Mouse (Mus musculus) kidney, embryonic 15.5 days (tissue): Measurements from ENCODE around the gene Catsperg1. TPM values are rescaled to one million over a fixed set of nuclear protein-coding genes. Genes with fewer than 3 reads are reported as not detected.

Experiments used
- ATAC-seq: fragments of 200-750 bp; cut with Nextera tagmentation; replicated peaks from 2 replicates; pipeline ENCODE4 v1.8.0; 2017; ENCODE audit warnings: moderate TSS enrichment; ENCODE audit not compliant: low FRiP score
- H3K27ac ChIP-seq: fragments of 300-500 bp; sonication (generic); 2 replicates; pipeline ENCODE4 v1.5.1; 2015; ENCODE audit warnings: mild to moderate bottlenecking, inconsistent platforms
- H3K27me3 ChIP-seq: fragments of 300-500 bp; sonication (generic); 2 replicates; pipeline ENCODE4 v1.6.1; 2015; ENCODE audit warnings: inconsistent platforms
- H3K36me3 ChIP-seq: fragments of 300-500 bp; sonication (generic); 2 replicates; pipeline ENCODE4 v1.6.1; 2015; ENCODE audit warnings: inconsistent platforms
- H3K4me1 ChIP-seq: fragments of 300-500 bp; sonication (generic); 2 replicates; pipeline ENCODE4 v1.6.1; 2015; ENCODE audit warnings: inconsistent platforms
- H3K4me2 ChIP-seq: fragments of 300-500 bp; sonication (generic); 2 replicates; pipeline ENCODE4 v1.6.1; 2015; ENCODE audit warnings: moderate library complexity, mild to moderate bottlenecking, inconsistent platforms
- H3K4me3 ChIP-seq: fragments of 300-500 bp; sonication (generic); replicated peaks from 2 replicates; pipeline ENCODE4 v1.5.1; 2015; ENCODE audit warnings: mild to moderate bottlenecking, inconsistent platforms
- H3K9ac ChIP-seq: fragments of 300-500 bp; sonication (generic); 2 replicates; pipeline ENCODE4 v1.6.1; 2015; ENCODE audit warnings: mild to moderate bottlenecking, inconsistent platforms
- H3K9me3 ChIP-seq: fragments of 300-500 bp; sonication (generic); replicated peaks from 2 replicates; pipeline ENCODE4 v1.6.1; 2016; ENCODE audit warnings: inconsistent platforms
- WGBS: fragments of 180-500 bp; shearing (Covaris S2); methylation state at CpG from one replicate; pipeline ENCODE4 v1.1.7; 2015; ENCODE audit warnings: mixed read lengths; 5-methylcytosine and 5-hydroxymethylcytosine counted together
- polyA plus RNA-seq: library from polyadenylated mRNA; unstranded; fragments of >200 nt; fragmentation: Nextera tagmentation; extraction: Ambion mirVana; gene quantifications from 2 replicates; pipeline ENCODE4 v1.2.1, GENCODE M21; 2015

Catsperg1 gene
- polyA plus RNA-seq, 1 experiment from 2014 or later: 0.96 TPM

GRCm38 (mm10) chr7:29168121-29168695 lies 45.6 kb downstream of the Catsperg1 start:
- no peak for ATAC-seq
- 6% methylated on average over 10 of the region's 10 CpGs for WGBS

DNA sequence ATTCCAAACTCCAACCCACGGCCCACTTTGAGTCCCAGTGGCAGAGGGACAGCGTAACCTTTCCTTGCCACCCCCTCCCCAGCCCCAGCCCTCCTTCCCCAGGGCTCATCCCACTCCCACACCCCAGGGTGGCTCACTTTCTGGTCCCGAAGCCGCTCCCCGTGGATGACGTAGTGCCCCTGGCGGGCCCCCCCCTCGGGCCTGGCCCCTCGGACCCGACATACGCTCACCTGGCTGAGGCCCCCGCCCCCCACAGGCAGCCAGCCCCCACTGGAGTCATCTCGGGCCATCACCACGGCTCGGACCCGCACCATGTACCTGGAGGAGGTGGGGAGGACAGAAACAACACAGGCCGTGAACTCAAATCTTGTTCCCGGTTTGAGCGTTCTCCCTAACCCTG lies 46.2 kb downstream of the Catsperg1 start:
- no peaks in the 10 kb centered on the region for H3K9me3 ChIP-seq
- H3K27ac ChIP-seq: no peak overlapping the region
- H3K4me1 ChIP-seq: peaks cover 54% of the 10 kb centered on the region
- peak overlapping the region; percentile 21; the same call in 1 of the 2 replicates for H3K9ac ChIP-seq
- peak overlapping the region; percentile 92 for H3K4me2 ChIP-seq
- peaks cover 4% of the 10 kb centered on the region for H3K36me3 ChIP-seq
- peaks cover 22% of the 10 kb centered on the region for H3K27me3 ChIP-seq
- ATAC-seq: no peak
- peak overlapping the region; percentile 76 for H3K4me3 ChIP-seq
- 21% methylated on average over 19 of the region's 19 CpGs for WGBS

More at GRCm38 (mm10) chr7:29168121-29168695, 45.6 kb downstream of the Catsperg1 start:
- peak overlapping the region; percentile 76 for H3K4me3 ChIP-seq
- peak overlapping the region; percentile 60 for H3K9ac ChIP-seq
- H3K36me3 ChIP-seq: peaks cover 10% of the 10 kb centered on the region
- peaks cover 28% of the 10 kb centered on the region for H3K27me3 ChIP-seq
- H3K27ac ChIP-seq: peak overlapping the region; percentile 93; the same call in 1 of the 2 replicates
- peak overlapping the region; percentile 92 for H3K4me2 ChIP-seq
- H3K9me3 ChIP-seq: no peaks in the 10 kb centered on the region
- peaks cover 54% of the 10 kb centered on the region for H3K4me1 ChIP-seq

DNA sequence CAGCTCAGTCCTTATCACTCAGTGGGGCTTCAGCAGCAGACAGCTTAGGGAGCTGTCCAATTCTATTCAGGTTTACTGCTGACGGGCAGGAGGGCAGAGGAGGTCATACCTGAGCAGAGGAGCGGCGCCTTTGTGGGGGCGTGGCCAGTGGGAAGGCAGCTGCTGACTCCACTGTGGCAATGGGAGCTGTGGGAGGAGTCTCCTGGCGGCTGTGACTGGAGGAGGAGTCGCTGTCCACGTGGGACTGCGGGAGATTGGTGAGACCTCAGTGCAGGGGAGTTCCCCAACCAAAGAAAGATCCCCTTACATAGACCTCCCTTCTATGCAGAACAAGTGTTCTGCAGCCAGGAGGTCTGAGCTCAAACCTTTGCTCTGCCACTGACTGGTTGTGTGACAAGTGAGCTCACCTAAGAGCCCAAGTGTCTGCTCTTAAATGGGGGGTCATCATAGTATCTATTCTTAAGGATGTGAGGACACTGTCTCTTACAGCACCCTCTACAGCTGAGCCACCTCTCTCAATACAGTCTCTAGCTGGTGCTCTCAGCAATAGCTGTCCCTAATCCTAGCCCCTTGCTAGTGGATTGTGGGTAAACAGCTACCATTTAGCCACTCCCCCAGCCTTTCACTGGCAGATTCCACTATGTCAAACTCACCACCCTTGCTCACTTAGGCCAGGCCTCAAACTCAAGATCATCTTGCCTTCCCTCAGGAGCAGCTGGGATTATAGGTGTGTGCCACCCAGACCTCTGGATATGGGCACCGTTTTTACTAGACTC lies 50.9 kb downstream of the Catsperg1 start:
- Histone ChIP-seq H3K36me3 (peaks cover 18% of the 10 kb centered on the region), H3K4me2 (peak overlapping the region; percentile 22), H3K4me3 (no peak overlapping the region), H3K27me3 (peaks cover 27% of the 10 kb centered on the region), H3K9ac (no peak overlapping the region), H3K9me3 (no peaks in the 10 kb centered on the region), H3K27ac (no peak overlapping the region), H3K4me1 (peaks cover 15% of the 10 kb centered on the region)
- 16% methylated on average over 9 of the region's 9 CpGs for WGBS
- peak; percentile 79 for ATAC-seq

- 74% methylated on average over 5 of the region's 5 CpGs for WGBS
- Histone ChIP-seq H3K4me1 (peaks cover 11% of the 10 kb centered on the region), H3K9me3 (no peaks in the 10 kb centered on the region), H3K4me3 (no peak overlapping the region), H3K9ac (no peak overlapping the region), H3K27me3 (peaks cover 29% of the 10 kb centered on the region), H3K4me2 (no peak overlapping the region; the same call in 1 of the 2 replicates), H3K36me3 (peaks cover 18% of the 10 kb centered on the region), H3K27ac (no peak overlapping the region)
- ATAC-seq: no peak
Measured at GRCm38 (mm10) chr7:29162294-29162693, 51.5 kb downstream of the Catsperg1 start.

DNA sequence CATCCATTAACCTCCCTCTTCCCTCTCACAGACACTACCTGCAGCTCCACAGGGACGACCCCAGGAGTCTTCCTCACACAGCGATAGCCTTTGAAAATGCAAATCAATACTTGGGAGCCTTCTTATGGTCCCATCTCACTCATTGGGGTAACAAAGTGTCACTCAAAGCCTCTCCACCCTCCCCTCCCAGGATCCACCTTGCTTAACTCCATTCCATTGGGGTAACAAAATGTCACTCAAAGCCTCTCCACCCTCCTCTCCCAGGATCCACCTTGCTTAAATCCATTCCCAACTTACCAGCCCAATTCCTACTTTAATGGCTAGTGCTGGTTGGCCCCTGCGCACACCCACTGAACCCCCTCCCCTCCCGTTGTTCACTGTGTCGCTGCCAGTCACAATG lies 55.6 kb downstream of the Catsperg1 start:
- whole genome bisulfite sequencing: 1% methylated on average over 5 of the region's 5 CpGs
- Histone ChIP-seq H3K36me3 (peaks cover 23% of the 10 kb centered on the region), H3K27me3 (peaks cover 30% of the 10 kb centered on the region), H3K9ac (no peak overlapping the region), H3K27ac (no peak overlapping the region), H3K4me1 (peaks cover 24% of the 10 kb centered on the region), H3K4me2 (no peak overlapping the region), H3K4me3 (no peak overlapping the region), H3K9me3 (0 out of 2 replicates have a peak, but pooled peaks cover 4% of the 10 kb centered on the region)
- no peak for ATAC-seq

GRCm38 (mm10) chr7:29155838-29156782 lies 57.7 kb downstream of the Catsperg1 start, which contains the start of gene Fam98c:
Gene Fam98c (minus strand): TSS chr7:29156234.
- 0 out of 2 replicates have a peak, but pooled peaks cover 4% of the 10 kb centered on the region for H3K9me3 ChIP-seq
- peak within 1 kb of the TSS; percentile 99 for H3K4me2 ChIP-seq
- peaks cover 15% of the 10 kb centered on the region for H3K4me1 ChIP-seq
- H3K4me3 ChIP-seq: peak within 1 kb of the TSS; percentile 94
- peaks cover 30% of the 10 kb centered on the region for H3K27me3 ChIP-seq
- peak within 1 kb of the TSS; percentile 94 for H3K27ac ChIP-seq
- ATAC-seq: peak; percentile 72
- peak within 1 kb of the TSS; percentile 78 for H3K9ac ChIP-seq
- WGBS: 3% methylated on average over 68 of the region's 68 CpGs
- H3K36me3 ChIP-seq: peaks cover 11% of the 10 kb centered on the region

- Histone ChIP-seq H3K4me2 (peak overlapping the region; percentile 99), H3K27me3 (peaks cover 30% of the 10 kb centered on the region), H3K9ac (peak overlapping the region; percentile 78), H3K4me3 (peak overlapping the region; percentile 94), H3K27ac (peak overlapping the region; percentile 94), H3K9me3 (0 out of 2 replicates have a peak, but pooled peaks cover 4% of the 10 kb centered on the region), H3K36me3 (peaks cover 8% of the 10 kb centered on the region), H3K4me1 (peaks cover 15% of the 10 kb centered on the region)
- ATAC-seq: peak; percentile 90
- 7% methylated on average over 37 of the region's 37 CpGs for WGBS
Measured at GRCm38 (mm10) chr7:29155196-29155837, 58.5 kb downstream of the Catsperg1 start.

- H3K4me1 ChIP-seq: peaks cover 15% of the 10 kb centered on the region
- no peak for ATAC-seq
- H3K36me3 ChIP-seq: peaks cover 8% of the 10 kb centered on the region
- peaks cover 20% of the 10 kb centered on the region for H3K27me3 ChIP-seq
- H3K9me3 ChIP-seq: 0 out of 2 replicates have a peak, but pooled peaks cover 4% of the 10 kb centered on the region
- H3K27ac ChIP-seq: no peak overlapping the region
- H3K4me2 ChIP-seq: no peak overlapping the region
- no peak overlapping the region for H3K9ac ChIP-seq
- WGBS: 93% methylated on average over 14 of the region's 14 CpGs
- no peak overlapping the region for H3K4me3 ChIP-seq
Measured at GRCm38 (mm10) chr7:29154018-29154720, 59.7 kb downstream of the Catsperg1 start.

DNA sequence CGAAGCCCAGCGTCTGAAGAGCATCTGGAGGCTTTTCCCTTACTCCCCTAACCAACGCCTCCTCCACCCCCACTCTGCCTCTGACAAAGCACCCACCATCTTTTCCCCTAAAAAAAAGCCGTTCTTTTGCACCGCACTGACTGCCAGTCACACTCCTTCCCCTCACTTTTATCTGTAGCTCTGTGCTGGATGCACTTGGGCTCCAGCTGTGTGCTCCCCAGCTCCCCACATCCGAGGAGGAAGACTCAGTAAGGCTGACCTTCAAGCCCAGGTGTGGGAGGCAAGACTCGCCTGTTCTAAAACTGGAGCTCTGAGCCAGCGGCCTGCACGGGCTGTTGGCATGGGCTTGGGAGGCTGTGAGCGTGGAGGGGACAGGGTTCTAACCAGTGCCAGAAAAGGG lies 62.3 kb downstream of the Catsperg1 start:
- Histone ChIP-seq H3K4me1 (peaks cover 12% of the 10 kb centered on the region), H3K36me3 (peaks cover 8% of the 10 kb centered on the region), H3K27me3 (no peaks in the 10 kb centered on the region), H3K4me3 (no peak overlapping the region), H3K27ac (no peak overlapping the region), H3K9me3 (0 out of 2 replicates have a peak, but pooled peaks cover 4% of the 10 kb centered on the region), H3K9ac (no peak overlapping the region), H3K4me2 (no peak overlapping the region)
- 66% methylated on average over 10 of the region's 10 CpGs for WGBS
- ATAC-seq: no peak

DNA sequence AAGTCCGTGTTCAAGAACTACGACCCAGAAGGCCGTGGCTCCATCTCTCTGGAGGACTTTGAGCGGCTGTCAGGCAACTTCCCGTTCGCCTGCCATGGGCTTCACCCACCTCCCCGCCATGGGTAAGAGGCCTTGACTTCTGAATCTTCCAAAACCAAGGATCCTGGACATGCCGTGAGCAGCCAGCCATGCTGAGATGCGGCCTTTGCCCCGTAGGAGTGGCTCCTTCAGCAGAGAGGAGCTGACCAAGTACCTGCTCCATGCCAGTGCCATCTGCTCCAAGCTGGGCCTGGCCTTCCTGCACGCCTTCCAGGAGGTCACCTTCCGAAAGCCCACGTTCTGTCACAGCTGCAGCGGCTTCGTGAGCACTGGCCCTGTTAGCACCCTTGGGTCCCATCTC lies 65.1 kb downstream of the Catsperg1 start:
- Histone ChIP-seq H3K4me1 (no peaks in the 10 kb centered on the region), H3K9ac (no peak overlapping the region), H3K9me3 (no peaks in the 10 kb centered on the region), H3K27me3 (no peaks in the 10 kb centered on the region), H3K36me3 (no peaks in the 10 kb centered on the region), H3K4me2 (no peak overlapping the region), H3K4me3 (no peak overlapping the region), H3K27ac (no peak overlapping the region)
- ATAC-seq: 0 out of 2 replicates have a peak, but pooled peaks have one; percentile 17
- WGBS: 82% methylated on average over 15 of the region's 15 CpGs
